Mouse (Mus musculus) kidney, adult 2 months (tissue): ENCODE measurements around the gene Ahcyl2. TPM values are rescaled to one million over a fixed set of nuclear protein-coding genes. Genes with fewer than 3 reads are reported as not detected.
A peak's percentile ranks its signal among the peaks of the same experiment; 100 is the strongest.

Source experiments
- DNase-seq: peaks from one replicate; pipeline ENCODE4 v3.0.0; 2021
- H3K27ac ChIP-seq: fragments of 200-500 bp; 2 replicates; pipeline ENCODE4 v1.5.1; 2012; ENCODE audit warnings: low read depth, low read length, control low read depth, inconsistent platforms; ENCODE audit not compliant: insufficient read depth
- H3K27me3 ChIP-seq: fragments of 200-500 bp; replicated peaks from 2 replicates; pipeline ENCODE4 v1.6.1; 2012; ENCODE audit warnings: mild to moderate bottlenecking, moderate library complexity, low read length, inconsistent platforms; ENCODE audit not compliant: control insufficient read depth, insufficient read depth
- H3K36me3 ChIP-seq: fragments of 200-500 bp; 2 replicates; pipeline ENCODE4 v1.6.1; 2012; ENCODE audit warnings: mild to moderate bottlenecking, moderate library complexity, low read length, inconsistent platforms; ENCODE audit not compliant: control insufficient read depth, insufficient read depth
- H3K4me1 ChIP-seq: fragments of 200-500 bp; 2 replicates; pipeline ENCODE4 v1.6.1; 2011; ENCODE audit warnings: low read length; ENCODE audit not compliant: control insufficient read depth, insufficient read depth
- H3K4me3 ChIP-seq: fragments of 200-500 bp; 2 replicates; pipeline ENCODE4 v1.5.1; 2011; ENCODE audit warnings: mild to moderate bottlenecking, low read depth, low read length, control low read depth; ENCODE audit not compliant: insufficient read depth
- CTCF ChIP-seq: fragments of 200-500 bp; conservative IDR thresholded peaks from 2 replicates; pipeline ENCODE4 v1.5.1; 2011; ENCODE audit warnings: low read depth, mild to moderate bottlenecking, control low read depth, low read length, moderate library complexity, mixed read lengths; ENCODE audit not compliant: insufficient read depth, insufficient read length
- POLR2A ChIP-seq: fragments of 200-500 bp; IDR thresholded peaks from one replicate; pipeline ENCODE4 v1.6.1; 2011; ENCODE audit warnings: low read depth, low read length, control low read depth
- WGBS: fragments of 180-500 bp; shearing (Covaris S2); methylation state at CpG from one replicate; pipeline ENCODE4 v1.1.7; 2018; 5-methylcytosine and 5-hydroxymethylcytosine counted together
- polyA plus RNA-seq: library from polyadenylated mRNA; depleted of rRNA; stranded (reverse); fragments of >200 nt; gene quantifications from 2 replicates; pipeline ENCODE4 v1.2.3, GENCODE M21; 2012

The Ahcyl2 gene
- polyA plus RNA-seq, 1 experiment: 122 TPM

GRCm38 (mm10) chr6:29780571-29780970 lies 12.8 kb downstream of the Ahcyl2 start:
- no peak for DNase-seq
- Histone ChIP-seq H3K4me1 (peaks cover 8% of the 10 kb centered on the region; the same call in 1 of the 2 replicates), H3K36me3 (no peaks in the 10 kb centered on the region; the same call in 1 of the 2 replicates), H3K27ac (no peak overlapping the region), H3K4me3 (no peak overlapping the region), H3K27me3 (no peaks in the 10 kb centered on the region)
- WGBS: 92% methylated on average over 2 of the region's 2 CpGs
- TF ChIP-seq CTCF (no peak), POLR2A (no peak)

- H3K4me3 ChIP-seq: no peak overlapping the region
- peaks cover 3% of the 10 kb centered on the region; the same call in 1 of the 2 replicates for H3K4me1 ChIP-seq
- no peaks in the 10 kb centered on the region for H3K27me3 ChIP-seq
- no peak for DNase-seq
- no peaks in the 10 kb centered on the region for H3K36me3 ChIP-seq
- no peak for TF ChIP-seq POLR2A
- H3K27ac ChIP-seq: no peak overlapping the region
- 58% methylated on average over 1 of the region's 1 CpGs for WGBS
Observed at GRCm38 (mm10) chr6:29782239-29782638, 14.4 kb downstream of the Ahcyl2 start.

DNA sequence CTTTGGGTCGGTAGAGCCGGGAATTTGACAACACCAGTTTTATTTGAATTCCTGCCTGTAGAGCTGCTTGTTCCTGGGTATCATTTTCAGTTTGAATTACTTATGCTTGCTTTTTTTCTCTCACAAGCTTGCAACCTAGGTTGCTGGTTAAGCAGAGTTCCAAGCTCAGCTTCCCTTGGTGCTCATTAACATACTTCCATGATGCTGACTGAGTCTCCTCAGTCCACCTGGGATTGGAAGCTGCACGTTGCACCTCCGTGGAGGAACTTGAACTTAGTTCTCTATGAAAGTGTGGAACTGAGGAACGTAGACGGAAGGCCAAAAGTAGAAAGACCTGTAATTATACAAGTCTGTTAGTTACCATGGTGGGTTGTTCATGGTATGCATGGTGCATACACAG lies 16.1 kb downstream of the Ahcyl2 start:
- Histone ChIP-seq H3K36me3 (no peaks in the 10 kb centered on the region), H3K4me3 (no peak overlapping the region), H3K4me1 (peaks cover 3% of the 10 kb centered on the region; the same call in 1 of the 2 replicates), H3K27ac (no peak overlapping the region), H3K27me3 (no peaks in the 10 kb centered on the region)
- TF ChIP-seq POLR2A (no peak), CTCF (no peak)
- peak; percentile 67 for DNase-seq
- 44% methylated on average over 6 of the region's 6 CpGs for WGBS

GRCm38 (mm10) chr6:29784413-29785021 lies 16.7 kb downstream of the Ahcyl2 start:
- Histone ChIP-seq H3K27me3 (no peaks in the 10 kb centered on the region), H3K27ac (no peak overlapping the region), H3K36me3 (no peaks in the 10 kb centered on the region), H3K4me1 (peaks cover 5% of the 10 kb centered on the region; the same call in 1 of the 2 replicates), H3K4me3 (no peak overlapping the region)
- TF ChIP-seq CTCF (no peak), POLR2A (no peak)
- 91% methylated on average over 3 of the region's 3 CpGs for WGBS
- no peak for DNase-seq

GRCm38 (mm10) chr6:29785759-29786158 lies 17.9 kb downstream of the Ahcyl2 start:
- TF ChIP-seq POLR2A: no peak
- TF ChIP-seq CTCF: no peak
- Histone ChIP-seq H3K36me3 (no peaks in the 10 kb centered on the region), H3K27ac (no peak overlapping the region), H3K4me3 (no peak overlapping the region), H3K4me1 (peaks cover 7% of the 10 kb centered on the region; the same call in 1 of the 2 replicates), H3K27me3 (no peaks in the 10 kb centered on the region)
- DNase-seq: no peak
- 77% methylated on average over 5 of the region's 5 CpGs for WGBS

GRCm38 (mm10) chr6:29788779-29789350 lies 21.1 kb downstream of the Ahcyl2 start:
- no peaks in the 10 kb centered on the region for H3K27me3 ChIP-seq
- H3K36me3 ChIP-seq: no peaks in the 10 kb centered on the region
- peaks cover 7% of the 10 kb centered on the region; the same call in 1 of the 2 replicates for H3K4me1 ChIP-seq
- no peak for TF ChIP-seq CTCF
- no peak for TF ChIP-seq POLR2A
- H3K27ac ChIP-seq: no peak overlapping the region
- H3K4me3 ChIP-seq: no peak overlapping the region
- no peak for DNase-seq
- 85% methylated on average over 3 of the region's 3 CpGs for WGBS

DNA sequence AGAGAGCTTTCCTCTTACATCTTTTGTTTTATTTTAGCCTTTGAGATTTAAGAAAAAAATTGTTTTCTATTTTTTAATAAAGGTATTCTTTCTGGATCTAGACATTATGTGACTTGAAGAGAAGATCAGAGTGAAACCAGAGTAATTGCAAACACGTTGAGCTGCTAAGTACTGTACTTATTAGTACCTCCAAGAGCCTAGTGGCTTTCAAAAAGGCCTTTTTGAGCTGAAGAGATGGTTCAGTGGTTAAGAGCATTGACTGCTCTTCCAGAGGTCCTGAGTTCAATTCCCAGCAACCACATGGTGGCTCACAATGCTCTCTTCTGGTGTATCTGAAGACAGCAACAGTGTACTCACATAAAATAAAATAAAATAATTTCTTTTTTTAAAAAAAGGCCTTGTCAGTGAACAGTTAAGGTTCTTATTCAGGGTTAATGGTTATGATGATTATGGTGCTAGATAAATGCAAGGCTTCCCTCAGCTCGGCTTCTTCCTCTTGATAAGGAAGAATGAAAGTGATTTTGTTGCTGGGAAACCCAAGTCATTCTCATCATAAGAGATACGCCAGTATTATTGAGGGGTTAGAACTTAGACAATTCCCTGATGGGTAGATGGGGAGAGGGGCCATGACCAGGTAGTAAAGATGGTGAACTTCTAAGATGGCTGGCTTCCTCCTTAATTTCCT lies 22.3 kb downstream of the Ahcyl2 start:
- DNase-seq: no peak
- Histone ChIP-seq H3K36me3 (no peaks in the 10 kb centered on the region; the same call in 1 of the 2 replicates), H3K27me3 (no peaks in the 10 kb centered on the region), H3K27ac (no peak overlapping the region), H3K4me1 (peaks cover 4% of the 10 kb centered on the region; the same call in 1 of the 2 replicates), H3K4me3 (no peak overlapping the region)
- WGBS: 86% methylated on average over 3 of the region's 3 CpGs
- TF ChIP-seq CTCF: no peak
- TF ChIP-seq POLR2A: no peak
